Mouse (Mus musculus) G1E (cell line): ENCODE data around the gene D5Ertd579e. TPM values are rescaled to one million over a fixed set of nuclear protein-coding genes. Genes with fewer than 3 reads are reported as not detected.
"Not testable (repeated sequence)": the region's sequence is repeated elsewhere in the genome, so short reads cannot be mapped to it uniquely, and the experiment has no call there.

Experiments used
- ATAC-seq: 2 replicates; pipeline ENCODE4 v1.8.0; 2016; ENCODE audit warnings: mild to moderate bottlenecking; ENCODE audit not compliant: insufficient number of reproducible peaks, poor library complexity, low FRiP score, severe bottlenecking; ENCODE audit errors: extremely low read depth
- DNase-seq: peaks from one replicate; pipeline ENCODE4 v3.0.0; 2012; ENCODE audit warnings: low spot score
- H3K27me3 ChIP-seq: 2 replicates; pipeline ENCODE4 v1.6.1; 2012; ENCODE audit warnings: mild to moderate bottlenecking, low read length, inconsistent platforms; ENCODE audit not compliant: insufficient read depth
- H3K36me3 ChIP-seq: replicated peaks from 2 replicates; pipeline ENCODE3; 2012; ENCODE audit warnings: mild to moderate bottlenecking, inconsistent platforms
- H3K4me1 ChIP-seq: 2 replicates; pipeline ENCODE4 v1.6.1; 2012; ENCODE audit warnings: low read depth, low read length, inconsistent platforms, mixed read lengths; ENCODE audit not compliant: insufficient read depth
- H3K4me3 ChIP-seq: 2 replicates; pipeline ENCODE4 v1.5.1; 2012; ENCODE audit warnings: low read depth, mild to moderate bottlenecking, inconsistent platforms, low read length, moderate library complexity, mixed read lengths
- H3K9me3 ChIP-seq: replicated peaks from 2 replicates; pipeline ENCODE4 v1.6.1; 2012; ENCODE audit warnings: inconsistent platforms
- CTCF ChIP-seq: IDR thresholded peaks from 2 replicates; pipeline ENCODE4 v1.5.1; 2012; ENCODE audit warnings: low read depth, low read length, inconsistent platforms, mixed read lengths
- GATA1 ChIP-seq: IDR thresholded peaks from 2 replicates; pipeline ENCODE4 v1.6.1; 2012; ENCODE audit warnings: borderline replicate concordance, low read length, inconsistent platforms, mixed read lengths
- GATA2 ChIP-seq: IDR thresholded peaks from 2 replicates; pipeline ENCODE4 v1.6.1; 2012; ENCODE audit warnings: low read depth, low read length, inconsistent platforms, borderline replicate concordance
- POLR2AphosphoS5 ChIP-seq: IDR thresholded peaks from 2 replicates; pipeline ENCODE4 v1.6.1; 2012; ENCODE audit warnings: low read depth, low read length, inconsistent platforms; ENCODE audit not compliant: insufficient replicate concordance
- TAL1 ChIP-seq: conservative IDR thresholded peaks from 2 replicates; pipeline ENCODE4 v1.6.1; 2012; ENCODE audit warnings: low read depth, low read length, inconsistent platforms, mixed read lengths
- polyA plus RNA-seq: library from polyadenylated mRNA; stranded (reverse); fragments of >175 nt; gene quantifications from 2 replicates; pipeline ENCODE4 v1.2.3, GENCODE M21; 2012
- total RNA-seq, 2 experiments: library from RNA; stranded (forward) in 1 of 2; stranded (reverse) in 1 of 2; fragments of 200-1000 nt in 1 of 2; fragments of >200 nt in 1 of 2; fragmentation: Nextera tagmentation in 1 of 2; gene quantifications; 2 replicates each; pipeline ENCODE4 v1.2.3; 2014 to 2017

The D5Ertd579e gene
- total and polyA plus RNA-seq, 3 experiments, result 3.5 to 39.4 (median 27.5) TPM

DNA sequence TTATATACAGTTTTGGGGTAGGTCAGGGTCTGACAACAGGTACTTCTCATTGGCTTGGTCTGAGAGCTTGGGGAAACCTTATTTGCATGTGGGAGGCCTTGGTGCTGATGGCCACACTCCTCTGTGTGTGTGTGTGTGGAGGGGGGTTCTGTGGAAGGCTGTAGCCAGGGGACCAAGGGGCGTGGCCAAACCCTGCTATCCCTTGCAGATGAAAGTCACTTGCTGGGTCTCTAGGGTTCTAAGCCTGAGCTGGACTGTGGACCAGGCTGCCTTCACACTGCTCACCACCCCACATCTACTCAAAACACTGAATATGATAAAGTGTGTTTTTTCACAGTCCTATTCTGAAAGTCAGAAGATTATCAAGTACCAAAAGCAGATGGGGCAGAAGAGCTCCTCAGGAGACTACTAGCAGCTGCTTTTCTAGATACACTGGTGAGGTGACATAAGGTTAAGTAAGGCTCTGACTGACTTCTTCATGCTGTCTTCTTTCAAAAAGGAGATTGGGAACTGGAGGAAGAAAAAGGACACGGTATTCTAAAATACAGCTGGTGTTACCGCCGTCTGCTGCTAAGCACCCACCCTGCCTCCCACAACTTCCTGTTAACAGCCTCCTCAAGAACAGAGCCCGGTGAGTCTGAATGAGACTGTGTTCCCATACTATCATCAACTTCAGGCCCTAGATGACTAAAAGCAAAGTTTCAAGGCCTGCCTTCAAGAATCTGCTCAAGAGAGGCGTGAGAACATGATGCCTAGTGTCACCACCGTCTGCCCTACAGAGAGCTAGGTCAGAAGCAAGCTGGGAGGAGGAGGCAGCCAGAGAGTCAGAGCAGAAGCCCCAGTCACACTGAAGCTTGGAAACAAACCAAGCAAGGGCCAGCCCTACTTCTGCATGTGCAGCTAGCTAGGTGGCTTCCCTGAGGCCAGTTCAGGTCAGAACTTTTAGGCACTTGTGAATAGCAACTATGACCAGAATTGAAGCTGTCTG is 26.5 kb downstream of the D5Ertd579e start:
- Histone ChIP-seq H3K4me3 (no peak overlapping the region), H3K27me3 (no peaks in the 10 kb centered on the region), H3K4me1 (peaks cover 21% of the 10 kb centered on the region), H3K36me3 (peaks cover 53% of the 10 kb centered on the region), H3K9me3 (no peaks in the 10 kb centered on the region)
- no peak for TF ChIP-seq GATA1
- no peak for TF ChIP-seq TAL1
- no peak for TF ChIP-seq GATA2
- no peak for TF ChIP-seq CTCF
- no peak for TF ChIP-seq POLR2AphosphoS5
- DNase-seq (no peak), ATAC-seq (peak; percentile 28; the same call in 1 of the 2 replicates)

DNA sequence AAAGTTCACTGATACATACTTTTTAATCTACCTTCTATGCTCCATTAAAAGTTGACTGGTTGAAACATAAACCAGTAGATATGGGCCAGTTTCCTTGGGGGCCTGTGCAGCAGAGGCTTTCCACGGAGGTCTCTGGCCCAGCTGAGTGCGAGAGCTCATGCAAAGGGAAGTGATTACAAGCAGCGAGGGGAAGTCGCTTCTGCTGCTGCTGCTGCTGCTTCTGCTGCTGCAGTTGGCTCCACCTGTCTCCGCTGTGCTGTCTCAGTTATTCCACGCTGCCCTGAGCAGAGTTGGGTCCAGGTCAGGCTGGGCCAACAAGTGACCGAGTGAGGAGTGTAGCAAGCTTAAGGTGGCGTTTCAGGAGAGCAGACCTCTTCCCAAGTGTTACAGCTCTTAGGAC is 27.3 kb downstream of the D5Ertd579e start:
- Histone ChIP-seq H3K4me3 (no peak overlapping the region), H3K27me3 (no peaks in the 10 kb centered on the region), H3K4me1 (peaks cover 25% of the 10 kb centered on the region), H3K36me3 (peaks cover 53% of the 10 kb centered on the region), H3K9me3 (no peaks in the 10 kb centered on the region)
- DNase-seq (no peak), ATAC-seq (no peak)
- TF ChIP-seq TAL1, result no peak
- TF ChIP-seq CTCF, result no peak

DNA sequence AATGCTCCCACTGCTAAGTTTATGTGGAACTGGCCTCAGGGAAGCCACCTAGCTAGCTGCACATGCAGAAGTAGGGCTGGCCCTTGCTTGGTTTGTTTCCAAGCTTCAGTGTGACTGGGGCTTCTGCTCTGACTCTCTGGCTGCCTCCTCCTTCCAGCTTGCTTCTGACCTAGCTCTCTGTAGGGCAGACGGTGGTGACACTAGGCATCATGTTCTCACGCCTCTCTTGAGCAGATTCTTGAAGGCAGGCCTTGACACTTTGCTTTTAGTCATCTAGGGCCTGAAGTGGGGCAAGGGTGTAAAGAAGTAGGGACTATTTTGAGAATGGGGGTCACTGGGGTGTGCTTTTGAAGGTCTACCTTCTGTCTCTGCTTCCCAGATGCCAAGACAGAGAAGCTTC is 27.8 kb downstream of the D5Ertd579e start:
- Histone ChIP-seq H3K36me3 (peaks cover 50% of the 10 kb centered on the region), H3K4me1 (peaks cover 30% of the 10 kb centered on the region)
- ATAC-seq, H3K9me3 ChIP-seq, H3K27me3 ChIP-seq, H3K4me3 ChIP-seq, DNase-seq: not testable (repeated sequence)

DNA sequence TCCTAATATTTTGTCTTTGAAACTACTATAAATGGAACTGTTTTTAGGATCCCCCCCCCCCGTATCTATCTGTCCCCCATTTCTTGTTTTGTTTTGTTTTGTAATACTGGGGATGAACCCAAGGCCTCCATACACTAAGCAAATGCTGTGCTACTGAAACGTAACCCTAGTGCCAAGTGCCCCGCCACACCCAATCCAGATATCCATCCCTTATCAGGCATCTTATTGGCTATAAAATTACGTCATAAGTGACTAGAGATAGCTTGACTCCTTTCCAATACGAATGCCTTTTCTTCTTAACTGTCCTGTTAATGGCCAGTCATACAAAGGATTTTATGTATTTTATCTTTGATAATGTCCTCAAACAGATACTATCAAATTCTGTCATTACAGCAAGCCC is 28.7 kb downstream of the D5Ertd579e start:
- Histone ChIP-seq H3K9me3 (no peaks in the 10 kb centered on the region), H3K4me3 (no peak overlapping the region), H3K36me3 (peaks cover 45% of the 10 kb centered on the region), H3K27me3 (no peaks in the 10 kb centered on the region), H3K4me1 (peaks cover 33% of the 10 kb centered on the region)
- no peak for DNase-seq
- TF ChIP-seq CTCF (no peak), GATA2 (no peak), TAL1 (no peak), GATA1 (no peak), POLR2AphosphoS5 (no peak)
- no peak for ATAC-seq

DNA sequence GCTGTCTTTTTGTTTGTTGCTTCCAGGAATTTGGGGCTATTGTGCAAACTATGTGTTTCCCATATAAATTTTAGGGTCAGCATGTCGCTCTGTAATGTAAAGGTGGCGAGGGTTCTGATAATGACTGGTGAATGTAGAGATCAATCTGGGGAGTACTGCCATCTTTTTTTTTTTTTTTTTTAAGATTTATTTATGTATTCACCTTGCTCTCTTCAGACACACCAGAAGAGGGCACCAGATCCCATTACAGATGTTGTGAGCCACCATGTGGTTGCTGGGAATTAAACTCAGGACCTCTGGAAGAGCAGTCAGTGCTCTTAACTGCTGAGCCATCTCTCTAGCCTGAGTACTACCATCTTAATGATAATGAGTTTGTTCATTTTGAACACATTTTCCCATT is 29.1 kb downstream of the D5Ertd579e start:
- Histone ChIP-seq H3K36me3 (peaks cover 42% of the 10 kb centered on the region), H3K4me1 (peaks cover 33% of the 10 kb centered on the region)
- H3K9me3 ChIP-seq, H3K27me3 ChIP-seq, ATAC-seq, H3K4me3 ChIP-seq, DNase-seq: not testable (repeated sequence)

DNA sequence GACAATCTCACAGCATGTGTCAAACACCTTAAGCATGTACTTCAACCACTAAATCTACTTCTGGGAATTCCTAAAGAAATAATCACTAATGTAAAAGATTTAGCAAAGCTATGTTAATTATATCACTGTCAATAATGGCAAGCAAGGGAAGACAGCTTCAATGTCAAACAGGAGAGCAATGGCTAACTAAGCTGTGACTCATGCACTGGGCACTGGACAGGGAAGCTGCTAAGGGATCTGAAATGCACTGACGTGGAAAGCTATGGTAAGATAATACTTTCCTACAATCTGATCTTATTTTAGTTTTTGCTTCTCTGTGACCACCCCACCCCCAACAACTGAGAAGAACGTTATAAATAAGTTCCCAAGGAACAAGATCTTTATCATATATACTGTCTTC is 32.5 kb downstream of the D5Ertd579e start:
- Histone ChIP-seq H3K27me3 (no peaks in the 10 kb centered on the region), H3K4me1 (peaks cover 17% of the 10 kb centered on the region), H3K9me3 (no peaks in the 10 kb centered on the region), H3K4me3 (no peak overlapping the region), H3K36me3 (peaks cover 18% of the 10 kb centered on the region)
- ATAC-seq (peak; percentile 60), DNase-seq (no peak)
- TF ChIP-seq CTCF, result no peak
- no peak for TF ChIP-seq GATA2
- TF ChIP-seq POLR2AphosphoS5, result no peak
- TF ChIP-seq GATA1, result no peak
- no peak for TF ChIP-seq TAL1

DNA sequence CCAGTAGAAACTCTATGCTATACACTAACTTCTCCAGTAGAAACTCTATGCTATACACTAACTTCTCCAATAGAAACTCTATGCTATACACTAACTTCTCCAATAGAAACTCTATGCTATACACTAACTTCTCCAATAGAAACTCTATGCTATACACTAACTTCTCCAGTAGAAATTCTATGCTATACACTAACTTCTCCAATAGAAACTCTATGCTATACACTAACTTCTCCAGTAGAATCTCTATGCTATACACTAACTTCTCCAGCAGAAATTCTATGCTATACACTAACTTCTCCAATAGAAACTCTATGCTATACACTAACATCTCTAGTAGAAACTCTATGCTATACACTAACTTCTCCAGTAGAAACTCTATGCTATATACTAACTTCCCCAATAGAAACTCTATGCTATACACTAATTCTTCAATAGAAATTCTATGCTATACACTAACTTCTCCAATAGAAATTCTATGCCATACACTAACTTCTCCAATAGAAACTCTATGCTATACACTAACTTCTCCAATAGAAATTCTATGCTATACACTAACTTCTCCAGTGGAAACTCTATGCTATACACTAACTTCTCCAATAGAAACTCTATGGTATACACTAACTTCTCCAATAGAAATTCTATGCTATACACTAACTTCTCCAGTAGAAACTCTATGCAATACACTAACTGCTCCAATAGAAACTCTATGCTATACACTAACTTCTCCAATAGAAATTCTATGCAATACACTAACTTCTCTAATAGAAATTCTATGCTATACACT is 34.7 kb downstream of the D5Ertd579e start:
- ATAC-seq, DNase-seq, H3K27me3 ChIP-seq, H3K4me3 ChIP-seq, H3K9me3 ChIP-seq: not testable (repeated sequence)
- Histone ChIP-seq H3K4me1 (peaks cover 14% of the 10 kb centered on the region), H3K36me3 (peaks cover 12% of the 10 kb centered on the region)
